Mouse (Mus musculus) midbrain, embryonic 13.5 days (tissue): ENCODE results near the gene Nrl. TPM values are rescaled to one million over a fixed set of nuclear protein-coding genes. Genes with fewer than 3 reads are reported as not detected.

Experiments
- ATAC-seq: fragments of 200-750 bp; cut with Nextera tagmentation; 2 replicates; pipeline ENCODE4 v1.8.0; 2017; ENCODE audit warnings: mild to moderate bottlenecking, moderate TSS enrichment, moderate library complexity
- H3K27ac ChIP-seq: fragments of 300-500 bp; sonication (generic); 2 replicates; pipeline ENCODE4 v1.5.1; 2015; ENCODE audit warnings: inconsistent platforms, mild to moderate bottlenecking, moderate library complexity
- H3K27me3 ChIP-seq: fragments of 300-500 bp; sonication (generic); 2 replicates; pipeline ENCODE4 v1.6.1; 2015; ENCODE audit warnings: mild to moderate bottlenecking, inconsistent platforms
- H3K36me3 ChIP-seq: fragments of 300-500 bp; sonication (generic); 2 replicates; pipeline ENCODE4 v1.6.1; 2015; ENCODE audit warnings: mild to moderate bottlenecking, inconsistent platforms
- H3K4me1 ChIP-seq: fragments of 300-500 bp; sonication (generic); replicated peaks from 2 replicates; pipeline ENCODE4 v1.6.1; 2015; ENCODE audit warnings: inconsistent platforms
- H3K4me2 ChIP-seq: fragments of 300-500 bp; sonication (generic); replicated peaks from 2 replicates; pipeline ENCODE4 v1.6.1; 2015; ENCODE audit warnings: moderate library complexity, mild to moderate bottlenecking, inconsistent platforms
- H3K4me3 ChIP-seq: fragments of 300-500 bp; sonication (generic); replicated peaks from 2 replicates; pipeline ENCODE4 v1.5.1; 2015; ENCODE audit warnings: mild to moderate bottlenecking, inconsistent platforms
- H3K9ac ChIP-seq: fragments of 300-500 bp; sonication (generic); replicated peaks from 2 replicates; pipeline ENCODE4 v1.6.1; 2015; ENCODE audit warnings: mild to moderate bottlenecking, inconsistent platforms
- H3K9me3 ChIP-seq: fragments of 300-500 bp; sonication (generic); 2 replicates; pipeline ENCODE4 v1.6.1; 2016; ENCODE audit warnings: mild to moderate bottlenecking, inconsistent platforms
- WGBS: fragments of 180-500 bp; shearing (Covaris S2); methylation state at CpG from one replicate; pipeline ENCODE4 v1.1.7; 2015; 5-methylcytosine and 5-hydroxymethylcytosine counted together
- polyA plus RNA-seq: library from polyadenylated mRNA; unstranded; fragments of >200 nt; fragmentation: Nextera tagmentation; extraction: Ambion mirVana; gene quantifications from 2 replicates; pipeline ENCODE4 v1.2.1, GENCODE M21; 2015

The Nrl gene
- polyA plus RNA-seq, 1 experiment from 2014 or later, result 0.08 TPM

GRCm38 (mm10) chr14:55496761-55497448 lies 27.9 kb downstream of the Nrl start:
- Histone ChIP-seq H3K4me2 (no peak overlapping the region), H3K27me3 (no peaks in the 10 kb centered on the region), H3K4me1 (peaks cover 16% of the 10 kb centered on the region), H3K27ac (no peak overlapping the region), H3K9ac (no peak overlapping the region), H3K4me3 (no peak overlapping the region), H3K36me3 (peaks cover 82% of the 10 kb centered on the region), H3K9me3 (no peaks in the 10 kb centered on the region)
- ATAC-seq, result peak; percentile 57
- 82% methylated on average over 15 of the region's 16 CpGs for WGBS

GRCm38 (mm10) chr14:55495509-55496240 lies 29.1 kb downstream of the Nrl start:
- no peak overlapping the region for H3K4me2 ChIP-seq
- peaks cover 70% of the 10 kb centered on the region for H3K36me3 ChIP-seq
- no peaks in the 10 kb centered on the region for H3K27me3 ChIP-seq
- H3K9ac ChIP-seq, result no peak overlapping the region
- H3K4me3 ChIP-seq, result no peak overlapping the region
- H3K9me3 ChIP-seq, result no peaks in the 10 kb centered on the region
- no peak overlapping the region for H3K27ac ChIP-seq
- peaks cover 21% of the 10 kb centered on the region for H3K4me1 ChIP-seq
- 76% methylated on average over 20 of the region's 20 CpGs for WGBS
- no peak for ATAC-seq

DNA sequence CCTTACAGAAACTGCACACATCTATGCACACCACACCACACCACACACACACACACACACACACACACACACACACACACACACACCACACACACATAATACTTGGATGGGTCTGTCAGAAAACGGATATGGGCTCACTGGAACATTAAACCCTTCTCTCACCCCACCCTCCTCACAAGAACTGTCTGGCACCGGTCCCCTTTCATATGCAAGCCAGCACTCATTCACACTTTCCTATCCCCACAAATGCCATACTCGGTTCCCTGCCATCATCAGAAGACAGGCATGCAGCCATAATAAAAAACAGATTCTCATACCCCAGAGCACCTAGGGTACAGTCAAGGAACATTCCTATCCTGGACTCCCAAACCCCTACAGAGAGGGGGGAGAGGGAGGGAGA lies 32.7 kb downstream of the Nrl start:
- no peak for ATAC-seq
- 60% methylated on average over 3 of the region's 3 CpGs for WGBS
- no peaks in the 10 kb centered on the region for H3K9me3 ChIP-seq
- H3K9ac ChIP-seq, result peak overlapping the region; percentile 90
- H3K4me3 ChIP-seq, result peak overlapping the region; percentile 87
- H3K27me3 ChIP-seq, result no peaks in the 10 kb centered on the region
- peak overlapping the region; percentile 72 for H3K4me2 ChIP-seq
- H3K27ac ChIP-seq, result no peak overlapping the region
- H3K4me1 ChIP-seq, result peaks cover 26% of the 10 kb centered on the region
- peaks cover 41% of the 10 kb centered on the region for H3K36me3 ChIP-seq

- H3K9ac ChIP-seq, result peak overlapping the region; percentile 90
- ATAC-seq, result peak; percentile 81
- H3K4me2 ChIP-seq, result peak overlapping the region; percentile 72
- H3K4me1 ChIP-seq, result peaks cover 26% of the 10 kb centered on the region
- H3K4me3 ChIP-seq, result peak overlapping the region; percentile 87
- H3K27ac ChIP-seq, result peak overlapping the region; percentile 94
- peaks cover 35% of the 10 kb centered on the region for H3K36me3 ChIP-seq
- WGBS, result under 1% methylated on average over 30 of the region's 30 CpGs
- H3K27me3 ChIP-seq, result no peaks in the 10 kb centered on the region
- H3K9me3 ChIP-seq, result no peaks in the 10 kb centered on the region
Observed at GRCm38 (mm10) chr14:55491291-55491833, 33.4 kb downstream of the Nrl start.

GRCm38 (mm10) chr14:55490361-55491201 lies 34.2 kb downstream of the Nrl start, which contains the start of gene Carmil3:
TSS of gene Carmil3 (plus strand) at chr14:55490651.
- Histone ChIP-seq H3K4me3 (peak within 1 kb of the TSS; percentile 87), H3K27me3 (no peaks in the 10 kb centered on the region), H3K9ac (peak within 1 kb of the TSS; percentile 90), H3K9me3 (no peaks in the 10 kb centered on the region), H3K4me1 (peaks cover 26% of the 10 kb centered on the region), H3K36me3 (peaks cover 27% of the 10 kb centered on the region), H3K4me2 (peak within 1 kb of the TSS; percentile 72), H3K27ac (peak within 1 kb of the TSS; percentile 94)
- whole genome bisulfite sequencing, result under 1% methylated on average over 61 of the region's 68 CpGs
- ATAC-seq, result peak; percentile 91

GRCm38 (mm10) chr14:55486836-55487235 lies 37.9 kb downstream of the Nrl start:
- Histone ChIP-seq H3K36me3 (no peaks in the 10 kb centered on the region), H3K9ac (no peak overlapping the region), H3K27ac (no peak overlapping the region), H3K4me1 (peaks cover 12% of the 10 kb centered on the region), H3K4me2 (no peak overlapping the region), H3K9me3 (no peaks in the 10 kb centered on the region), H3K4me3 (no peak overlapping the region), H3K27me3 (no peaks in the 10 kb centered on the region)
- 93% methylated on average over 8 of the region's 8 CpGs for WGBS
- no peak for ATAC-seq

GRCm38 (mm10) chr14:55484430-55485085 lies 40.2 kb downstream of the Nrl start:
- no peak for ATAC-seq
- Histone ChIP-seq H3K4me3 (no peak overlapping the region), H3K4me1 (peaks cover under 1% of the 10 kb centered on the region; the same call in 1 of the 2 replicates), H3K9ac (no peak overlapping the region), H3K36me3 (no peaks in the 10 kb centered on the region), H3K27ac (no peak overlapping the region), H3K4me2 (no peak overlapping the region), H3K27me3 (no peaks in the 10 kb centered on the region), H3K9me3 (no peaks in the 10 kb centered on the region)
- WGBS, result 83% methylated on average over 5 of the region's 5 CpGs

DNA sequence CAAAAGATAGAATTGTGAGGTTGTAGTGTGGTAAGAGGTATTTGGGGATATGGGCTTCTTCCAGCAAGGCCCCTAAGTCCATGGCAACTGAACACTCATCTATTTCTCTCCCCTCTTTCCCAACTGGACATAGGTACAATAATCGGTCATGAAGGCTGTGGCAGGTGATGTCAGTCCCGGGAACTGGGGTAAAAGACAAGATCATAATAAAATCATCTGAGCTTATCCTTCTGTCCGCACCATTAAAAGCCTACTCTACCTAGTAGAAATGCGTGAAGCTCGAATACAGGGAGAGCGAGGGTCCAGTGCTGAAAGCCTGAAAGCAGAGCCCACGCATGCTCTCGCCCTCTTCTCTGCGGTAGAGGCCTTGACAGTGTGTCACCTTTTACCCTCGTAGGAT lies 45.2 kb downstream of the Nrl start:
- 93% methylated on average over 10 of the region's 10 CpGs for WGBS
- H3K9me3 ChIP-seq, result no peaks in the 10 kb centered on the region
- H3K4me1 ChIP-seq, result peaks cover 4% of the 10 kb centered on the region; the same call in 1 of the 2 replicates
- no peak overlapping the region for H3K9ac ChIP-seq
- no peak overlapping the region for H3K27ac ChIP-seq
- no peaks in the 10 kb centered on the region for H3K36me3 ChIP-seq
- no peak overlapping the region for H3K4me3 ChIP-seq
- H3K27me3 ChIP-seq, result no peaks in the 10 kb centered on the region
- no peak overlapping the region for H3K4me2 ChIP-seq
- no peak for ATAC-seq

DNA sequence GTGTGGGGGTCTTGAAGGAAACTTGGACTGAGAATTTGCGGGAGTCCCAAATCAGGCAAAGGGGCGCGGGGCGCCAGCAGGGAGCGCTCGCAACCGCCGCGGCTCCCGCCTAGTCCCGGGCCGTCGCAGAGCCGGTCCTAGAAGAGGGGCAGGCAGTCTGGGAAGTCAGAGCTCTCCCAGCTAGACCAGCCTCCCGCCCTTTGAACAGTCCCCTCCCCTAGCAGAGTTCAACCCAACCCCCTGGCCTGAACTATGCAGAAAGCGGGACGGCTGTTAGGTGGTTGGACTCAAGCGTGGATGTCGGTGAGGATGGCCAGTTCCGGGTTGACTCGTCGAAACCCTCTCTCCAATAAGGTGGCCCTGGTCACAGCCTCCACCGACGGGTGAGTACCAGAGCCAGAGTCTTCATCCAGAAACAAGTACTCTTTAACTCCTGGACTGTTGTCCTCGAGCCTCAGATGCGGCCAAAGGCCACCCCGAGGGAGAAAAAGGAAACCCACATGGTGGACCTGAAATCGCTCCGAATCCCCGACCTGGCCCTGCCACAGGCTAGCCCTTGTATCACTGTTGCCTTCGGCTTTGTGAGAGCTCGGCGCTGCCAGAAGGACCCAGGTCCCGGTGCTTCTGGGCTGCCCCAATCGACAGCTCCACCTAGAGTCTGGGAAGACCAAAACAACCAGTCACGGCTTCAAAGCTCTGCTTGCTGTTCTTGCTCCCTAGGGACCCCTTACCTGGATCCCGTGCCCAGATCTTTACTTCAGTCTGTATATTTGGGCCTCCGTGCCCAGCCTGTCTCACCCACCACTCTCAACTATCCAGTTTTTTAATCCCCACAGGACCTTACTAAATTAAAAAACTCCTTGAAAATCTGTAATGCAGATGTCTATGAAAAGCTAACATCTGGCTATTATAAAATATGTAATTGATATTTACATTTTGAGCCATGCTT lies 45.9 kb downstream of the Nrl start, which contains the start of gene Dhrs4:
Gene Dhrs4, plus strand, starts transcription at position 108 of the 949 bp plus-strand sequence.
- whole genome bisulfite sequencing, result under 1% methylated on average over 38 of the region's 38 CpGs
- Histone ChIP-seq H3K9me3 (no peaks in the 10 kb centered on the region), H3K4me1 (peaks cover 4% of the 10 kb centered on the region; the same call in 1 of the 2 replicates), H3K4me3 (peak within 1 kb of the TSS; percentile 47), H3K27ac (peak within 1 kb of the TSS; percentile 35; the same call in 1 of the 2 replicates), H3K4me2 (peak within 1 kb of the TSS; percentile 63), H3K36me3 (no peaks in the 10 kb centered on the region), H3K27me3 (no peaks in the 10 kb centered on the region), H3K9ac (peak within 1 kb of the TSS; percentile 57)
- ATAC-seq, result peak; percentile 96

- Histone ChIP-seq H3K9ac (no peak overlapping the region), H3K9me3 (no peaks in the 10 kb centered on the region), H3K4me3 (no peak overlapping the region), H3K4me2 (no peak overlapping the region), H3K36me3 (no peaks in the 10 kb centered on the region), H3K27ac (no peak overlapping the region), H3K4me1 (peaks cover 4% of the 10 kb centered on the region; the same call in 1 of the 2 replicates), H3K27me3 (no peaks in the 10 kb centered on the region)
- no peak for ATAC-seq
- WGBS, result 94% methylated on average over 5 of the region's 5 CpGs
Observed at GRCm38 (mm10) chr14:55477829-55478228, 47.0 kb downstream of the Nrl start.
